Mouse (Mus musculus): ENCODE results near the gene Tcf20. TPM values are rescaled to one million over a fixed set of nuclear protein-coding genes. Genes with fewer than 3 reads are reported as not detected.
A peak's percentile ranks its signal among the peaks of the same experiment; 100 is the strongest.

Gene Tcf20
- polyA plus RNA-seq, 1 experiment from 2014 or later: 7.3 TPM

DNA sequence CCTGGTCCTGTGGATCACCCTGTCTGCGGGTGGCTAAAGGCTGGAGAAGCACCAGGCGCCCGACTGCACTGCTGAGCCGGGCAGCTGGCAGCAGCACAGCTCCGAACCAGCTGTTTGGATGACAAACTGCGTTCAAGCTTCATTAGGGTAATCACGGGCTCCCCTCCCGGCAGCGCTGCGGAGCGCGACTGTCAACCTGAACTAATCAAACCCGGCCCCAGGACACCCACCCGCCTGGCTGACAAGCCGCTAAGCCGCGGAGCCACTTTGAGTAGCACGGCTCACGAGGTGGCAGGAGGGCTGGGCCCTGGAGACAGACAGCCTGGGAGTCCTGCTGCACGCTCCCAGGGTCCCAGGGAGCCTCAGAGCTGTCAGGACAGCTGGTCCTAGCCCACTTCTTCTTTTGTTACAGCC lies 35.4 kb downstream of the Tcf20 start:
- H3K36me3 ChIP-seq (ENCODE audit: insufficient read depth, low read length): no peaks in the 10 kb centered on the region
- H3K4me2 ChIP-seq (replicated peaks; ENCODE audit: low read depth, low read length): no peak overlapping the region
- no peak overlapping the region for H3K27ac ChIP-seq (ENCODE audit: low read length)
- WGBS: 13% methylated on average over 20 of the region's 20 CpGs
- peaks cover 22% of the 10 kb centered on the region for H3K4me1 ChIP-seq (ENCODE audit: insufficient read depth, low read length)
- no peak overlapping the region for H3K4me3 ChIP-seq (ENCODE audit: low read length)
- no peak for ATAC-seq (ENCODE audit: low FRiP score, low TSS enrichment)
- no peaks in the 10 kb centered on the region for H3K9me3 ChIP-seq (ENCODE audit: low read length)
- H3K9ac ChIP-seq (replicated peaks; ENCODE audit: low read length): no peak overlapping the region
- H3K27me3 ChIP-seq (ENCODE audit: insufficient read depth, low read length): peaks cover 33% of the 10 kb centered on the region

DNA sequence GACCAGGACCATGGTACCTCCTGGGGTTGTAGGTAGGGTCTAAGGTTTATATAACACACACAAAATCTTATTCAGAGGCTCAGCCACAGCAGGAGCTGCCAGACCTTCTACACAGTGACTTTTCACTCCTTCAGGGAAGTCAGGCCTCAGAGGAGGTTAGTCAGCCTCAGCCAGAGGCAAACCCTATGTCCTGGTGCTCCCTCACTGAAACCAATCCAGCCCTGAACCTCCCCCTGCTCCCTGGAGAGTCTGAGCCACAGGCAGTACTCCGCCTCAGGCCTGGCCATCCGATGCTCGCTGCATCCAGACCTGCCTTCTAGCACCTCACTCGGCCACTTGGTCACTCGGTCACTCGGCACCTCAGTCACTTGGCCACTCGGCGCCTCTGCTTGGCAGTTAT lies 37.4 kb downstream of the Tcf20 start:
- Histone ChIP-seq H3K4me1 (ENCODE audit: insufficient read depth, low read length) (peaks cover 13% of the 10 kb centered on the region), H3K9me3 (ENCODE audit: low read length) (no peaks in the 10 kb centered on the region), H3K4me2 (replicated peaks; ENCODE audit: low read depth, low read length) (no peak overlapping the region), H3K36me3 (ENCODE audit: insufficient read depth, low read length) (no peaks in the 10 kb centered on the region), H3K9ac (replicated peaks; ENCODE audit: low read length) (no peak overlapping the region), H3K27me3 (ENCODE audit: insufficient read depth, low read length) (peaks cover 33% of the 10 kb centered on the region), H3K4me3 (ENCODE audit: low read length) (no peak overlapping the region), H3K27ac (ENCODE audit: low read length) (no peak overlapping the region)
- 61% methylated on average over 8 of the region's 8 CpGs for WGBS
- no peak for ATAC-seq (ENCODE audit: low FRiP score, low TSS enrichment)

DNA sequence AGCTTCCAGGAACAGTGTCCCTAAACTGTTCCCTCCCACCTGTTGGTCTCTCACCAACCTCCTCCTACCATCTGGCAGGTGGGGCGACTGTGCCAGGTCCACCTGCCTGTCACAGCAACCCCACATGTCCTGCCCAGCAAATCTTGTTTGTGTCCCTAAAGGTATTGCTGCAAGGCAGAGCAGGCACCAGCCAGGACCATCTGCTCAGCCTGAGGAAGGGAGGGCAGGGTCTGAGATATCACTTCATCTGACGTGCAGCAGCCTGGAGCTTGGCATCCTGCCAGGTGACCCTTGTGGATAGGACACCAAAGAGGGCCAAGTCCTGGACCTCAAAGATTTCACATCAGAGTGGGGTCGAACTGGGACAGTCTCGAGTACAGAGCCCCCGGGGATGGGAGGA lies 40.2 kb downstream of the Tcf20 start:
- peaks cover 5% of the 10 kb centered on the region for H3K4me1 ChIP-seq (ENCODE audit: insufficient read depth, low read length)
- H3K4me2 ChIP-seq (replicated peaks; ENCODE audit: low read depth, low read length): no peak overlapping the region
- H3K27me3 ChIP-seq (ENCODE audit: insufficient read depth, low read length): peaks cover 15% of the 10 kb centered on the region; the same call in 1 of the 2 replicates
- no peak overlapping the region for H3K4me3 ChIP-seq (ENCODE audit: low read length)
- no peaks in the 10 kb centered on the region for H3K36me3 ChIP-seq (ENCODE audit: insufficient read depth, low read length)
- ATAC-seq (ENCODE audit: low FRiP score, low TSS enrichment): no peak
- 41% methylated on average over 5 of the region's 5 CpGs for WGBS
- H3K27ac ChIP-seq (ENCODE audit: low read length): no peak overlapping the region
- no peaks in the 10 kb centered on the region for H3K9me3 ChIP-seq (ENCODE audit: low read length)
- no peak overlapping the region for H3K9ac ChIP-seq (replicated peaks; ENCODE audit: low read length)

DNA sequence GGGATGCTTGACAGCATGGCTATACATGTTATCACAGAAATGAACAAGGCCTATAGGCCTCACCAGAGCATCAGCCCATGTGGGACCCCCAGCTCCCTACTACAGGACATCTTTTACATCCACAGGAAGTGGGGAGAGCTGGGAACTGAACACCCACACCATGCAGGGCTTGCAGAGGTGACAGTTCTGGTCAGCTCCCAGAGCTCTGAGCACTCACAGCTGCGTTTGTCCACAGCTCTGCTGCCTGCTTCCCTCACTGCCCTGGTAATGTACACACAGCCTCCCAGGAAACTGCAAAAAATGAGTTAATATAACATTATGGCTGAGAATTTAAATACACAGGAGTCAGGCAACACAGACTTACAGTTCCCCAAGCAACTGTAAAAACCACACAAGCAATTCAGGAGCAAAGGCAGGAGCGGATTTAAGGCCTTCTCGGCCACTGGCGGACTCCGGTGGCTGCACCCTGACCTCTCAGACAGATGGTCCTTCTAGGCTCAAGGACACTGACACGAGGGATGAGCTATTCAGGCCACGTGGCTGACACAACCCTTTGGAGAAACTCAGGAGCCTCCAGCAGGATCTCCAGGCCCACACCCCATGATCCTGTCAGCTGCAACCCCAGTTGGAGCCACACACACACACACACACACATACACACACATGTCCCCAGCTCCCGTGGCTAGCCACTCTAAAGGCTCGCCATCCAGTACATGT lies 43.0 kb downstream of the Tcf20 start:
- WGBS: 50% methylated on average over 9 of the region's 9 CpGs
- H3K27ac ChIP-seq (ENCODE audit: low read length): no peak overlapping the region
- H3K4me1 ChIP-seq (ENCODE audit: insufficient read depth, low read length): peaks cover 17% of the 10 kb centered on the region

DNA sequence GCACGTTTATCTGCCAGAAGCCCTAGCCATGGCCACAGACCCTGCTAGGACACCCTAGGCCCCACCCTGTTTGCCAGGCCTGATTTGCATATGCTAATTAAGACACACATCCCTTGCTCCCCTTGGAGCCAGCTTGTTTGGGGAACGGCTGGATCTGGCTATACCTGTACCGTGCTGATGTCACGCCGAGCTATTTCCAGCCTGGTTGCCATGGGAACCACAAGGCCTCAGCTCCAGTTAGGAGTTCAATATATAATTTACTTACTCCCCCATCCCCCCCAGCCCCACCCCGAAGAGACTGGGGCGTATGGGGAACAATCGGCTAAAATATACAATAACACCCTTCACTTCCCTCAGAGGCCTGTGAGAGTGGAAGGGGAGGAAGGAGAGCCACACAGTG lies 45.9 kb downstream of the Tcf20 start:
- Histone ChIP-seq H3K27me3 (ENCODE audit: insufficient read depth, low read length) (no peaks in the 10 kb centered on the region; the same call in 1 of the 2 replicates), H3K4me2 (replicated peaks; ENCODE audit: low read depth, low read length) (no peak overlapping the region), H3K36me3 (ENCODE audit: insufficient read depth, low read length) (0 out of 2 replicates have a peak, but pooled peaks cover 4% of the 10 kb centered on the region), H3K4me1 (ENCODE audit: insufficient read depth, low read length) (peaks cover 40% of the 10 kb centered on the region), H3K9me3 (ENCODE audit: low read length) (no peaks in the 10 kb centered on the region), H3K27ac (ENCODE audit: low read length) (no peak overlapping the region), H3K9ac (replicated peaks; ENCODE audit: low read length) (no peak overlapping the region), H3K4me3 (ENCODE audit: low read length) (no peak overlapping the region)
- 59% methylated on average over 8 of the region's 8 CpGs for WGBS
- ATAC-seq (ENCODE audit: low FRiP score, low TSS enrichment): no peak

More for the DNA sequence above, 43.0 kb downstream of the Tcf20 start:
- Histone ChIP-seq H3K9me3 (ENCODE audit: low read length) (no peaks in the 10 kb centered on the region), H3K36me3 (ENCODE audit: insufficient read depth, low read length) (no peaks in the 10 kb centered on the region), H3K9ac (replicated peaks; ENCODE audit: low read length) (no peak overlapping the region), H3K4me2 (replicated peaks; ENCODE audit: low read depth, low read length) (no peak overlapping the region), H3K27me3 (ENCODE audit: insufficient read depth, low read length) (no peaks in the 10 kb centered on the region; the same call in 1 of the 2 replicates), H3K4me3 (ENCODE audit: low read length) (no peak overlapping the region)
- no peak for ATAC-seq (ENCODE audit: low FRiP score, low TSS enrichment)

DNA sequence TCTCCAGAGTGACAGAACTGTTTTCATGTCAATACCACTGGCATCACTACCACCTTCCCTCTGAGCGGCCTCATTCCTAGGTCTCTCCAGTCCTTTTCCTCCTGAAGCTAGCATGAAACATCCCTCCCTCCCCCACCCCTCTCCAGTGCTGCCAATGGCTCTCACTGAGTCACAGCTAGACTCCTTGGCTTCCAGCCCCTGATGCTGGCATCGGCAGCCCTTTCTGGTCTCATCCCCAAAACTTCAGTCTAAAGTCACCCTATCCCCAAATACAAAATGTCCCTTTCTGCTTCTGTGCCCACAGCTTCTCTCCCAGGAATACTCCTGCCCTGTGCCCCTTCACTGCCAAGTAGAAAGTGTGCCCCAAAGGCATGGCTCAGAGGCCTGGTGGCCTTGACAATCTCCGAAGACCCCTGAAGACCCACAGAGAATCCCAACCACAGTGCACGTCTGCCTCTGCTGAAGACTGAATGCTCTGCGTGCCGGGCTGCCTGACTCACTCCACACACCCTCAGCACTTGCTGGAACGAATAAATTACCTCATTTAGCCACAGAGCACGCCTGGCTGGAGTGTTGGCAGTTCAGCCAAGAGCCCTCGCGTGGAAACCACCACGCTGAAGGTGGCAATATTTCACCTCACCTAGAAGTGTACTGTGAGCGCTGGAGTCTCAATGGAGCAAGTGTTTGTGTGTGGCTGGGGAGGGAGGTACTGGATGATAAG lies 47.0 kb downstream of the Tcf20 start:
- Histone ChIP-seq H3K4me3 (ENCODE audit: low read length) (no peak overlapping the region), H3K9ac (replicated peaks; ENCODE audit: low read length) (no peak overlapping the region), H3K27me3 (ENCODE audit: insufficient read depth, low read length) (no peaks in the 10 kb centered on the region; the same call in 1 of the 2 replicates), H3K9me3 (ENCODE audit: low read length) (no peaks in the 10 kb centered on the region), H3K27ac (ENCODE audit: low read length) (no peak overlapping the region), H3K36me3 (ENCODE audit: insufficient read depth, low read length) (0 out of 2 replicates have a peak, but pooled peaks cover 4% of the 10 kb centered on the region), H3K4me1 (ENCODE audit: insufficient read depth, low read length) (peaks cover 51% of the 10 kb centered on the region), H3K4me2 (replicated peaks; ENCODE audit: low read depth, low read length) (no peak overlapping the region)
- no peak for ATAC-seq (ENCODE audit: low FRiP score, low TSS enrichment)
- 40% methylated on average over 12 of the region's 12 CpGs for WGBS

DNA sequence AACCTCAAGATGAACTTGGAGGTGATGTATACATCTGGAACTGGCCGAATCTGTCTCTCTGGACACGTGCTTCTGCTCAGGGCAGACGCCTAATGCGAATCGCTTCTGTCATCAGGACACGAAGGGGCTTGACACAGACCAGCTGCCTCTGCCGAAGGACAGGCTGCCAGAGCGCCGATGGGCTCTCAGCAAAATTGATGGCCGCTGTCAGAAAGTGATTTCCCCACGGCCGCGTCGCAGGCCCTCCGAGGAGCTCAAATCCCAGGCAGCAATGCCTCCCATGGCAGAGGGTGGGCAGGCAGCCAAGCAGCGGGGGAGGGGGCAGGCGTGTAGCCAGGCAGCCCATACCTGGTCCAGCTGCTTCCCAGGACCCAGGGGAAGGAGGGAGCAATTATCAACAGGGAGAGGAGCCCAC lies 49.5 kb downstream of the Tcf20 start:
- Histone ChIP-seq H3K27ac (ENCODE audit: low read length) (peak overlapping the region; percentile 61), H3K4me2 (replicated peaks; ENCODE audit: low read depth, low read length) (peak overlapping the region; percentile 22), H3K36me3 (ENCODE audit: insufficient read depth, low read length) (0 out of 2 replicates have a peak, but pooled peaks cover 4% of the 10 kb centered on the region), H3K4me1 (ENCODE audit: insufficient read depth, low read length) (peaks cover 72% of the 10 kb centered on the region), H3K4me3 (ENCODE audit: low read length) (no peak overlapping the region), H3K9ac (replicated peaks; ENCODE audit: low read length) (no peak overlapping the region), H3K27me3 (ENCODE audit: insufficient read depth, low read length) (no peaks in the 10 kb centered on the region; the same call in 1 of the 2 replicates), H3K9me3 (ENCODE audit: low read length) (no peaks in the 10 kb centered on the region)
- peak; percentile 46; the same call in 1 of the 2 replicates for ATAC-seq (ENCODE audit: low FRiP score, low TSS enrichment)
- WGBS: 7% methylated on average over 17 of the region's 17 CpGs

DNA sequence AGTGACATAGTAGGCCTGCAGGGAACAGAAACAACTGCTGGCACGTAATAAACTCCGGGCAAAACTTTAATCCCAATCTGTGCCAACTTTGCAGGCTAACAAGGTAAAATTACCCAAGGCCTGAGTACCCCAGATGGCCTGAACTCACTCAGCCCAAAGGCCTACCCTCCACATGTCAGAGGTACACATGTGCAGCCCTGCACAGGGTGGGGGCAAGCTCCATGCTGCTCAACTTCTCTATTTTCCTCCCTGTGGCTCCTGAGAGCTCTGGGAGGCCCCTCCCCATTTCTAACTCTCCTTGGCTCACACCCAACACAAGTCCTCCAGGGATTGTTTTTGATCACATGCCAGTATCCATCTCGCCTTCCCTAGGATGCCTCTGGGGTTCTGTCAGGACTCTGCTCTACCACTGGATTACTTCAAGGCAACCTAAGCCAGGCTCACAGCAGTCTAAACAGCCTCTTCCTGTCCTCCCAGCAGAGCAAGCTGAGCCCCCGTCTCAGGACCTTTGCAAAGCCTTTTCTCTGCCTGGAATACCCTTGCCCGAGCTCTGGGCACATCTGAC lies 50.2 kb downstream of the Tcf20 start:
- Histone ChIP-seq H3K4me3 (ENCODE audit: low read length) (no peak overlapping the region), H3K9me3 (ENCODE audit: low read length) (no peaks in the 10 kb centered on the region), H3K27me3 (ENCODE audit: insufficient read depth, low read length) (no peaks in the 10 kb centered on the region; the same call in 1 of the 2 replicates), H3K9ac (replicated peaks; ENCODE audit: low read length) (no peak overlapping the region), H3K4me2 (replicated peaks; ENCODE audit: low read depth, low read length) (0 out of 2 replicates have a peak overlapping the region, but pooled peaks have one; percentile 22), H3K4me1 (ENCODE audit: insufficient read depth, low read length) (peaks cover 79% of the 10 kb centered on the region), H3K27ac (ENCODE audit: low read length) (peak overlapping the region; percentile 61), H3K36me3 (ENCODE audit: insufficient read depth, low read length) (0 out of 2 replicates have a peak, but pooled peaks cover 4% of the 10 kb centered on the region)
- 0 out of 2 replicates have a peak, but pooled peaks have one; percentile 11 for ATAC-seq (ENCODE audit: low FRiP score, low TSS enrichment)
- 47% methylated on average over 5 of the region's 5 CpGs for WGBS

DNA sequence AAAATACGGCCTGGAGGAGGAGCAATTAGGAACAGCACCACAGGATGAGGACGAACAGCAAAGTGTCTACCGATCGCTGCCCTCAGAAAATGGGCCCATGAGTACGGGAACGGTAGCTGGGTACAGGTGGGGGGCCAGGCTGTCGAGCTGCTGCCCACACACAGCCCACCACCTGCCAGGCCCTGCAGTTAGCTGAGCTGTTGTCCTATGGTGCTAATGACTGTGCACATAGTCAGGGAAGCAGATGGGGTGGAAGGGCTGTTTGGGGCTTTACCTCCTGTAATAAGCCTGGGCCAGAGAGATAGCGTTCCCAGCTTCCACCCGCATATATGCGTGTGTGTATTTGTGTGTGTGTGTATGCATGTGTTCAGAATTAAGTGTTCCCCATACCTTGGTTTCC lies 52.7 kb downstream of the Tcf20 start:
- Histone ChIP-seq H3K9me3 (ENCODE audit: low read length) (no peaks in the 10 kb centered on the region), H3K9ac (replicated peaks; ENCODE audit: low read length) (no peak overlapping the region), H3K36me3 (ENCODE audit: insufficient read depth, low read length) (0 out of 2 replicates have a peak, but pooled peaks cover 4% of the 10 kb centered on the region), H3K4me3 (ENCODE audit: low read length) (no peak overlapping the region), H3K27ac (ENCODE audit: low read length) (no peak overlapping the region), H3K4me2 (replicated peaks; ENCODE audit: low read depth, low read length) (no peak overlapping the region), H3K4me1 (ENCODE audit: insufficient read depth, low read length) (peaks cover 76% of the 10 kb centered on the region), H3K27me3 (ENCODE audit: insufficient read depth, low read length) (no peaks in the 10 kb centered on the region)
- WGBS: 74% methylated on average over 10 of the region's 10 CpGs
- ATAC-seq (ENCODE audit: low FRiP score, low TSS enrichment): no peak
